Mouse (Mus musculus) hindbrain, embryonic 12.5 days (tissue): ENCODE data around the gene Fam214b. TPM values are rescaled to one million over a fixed set of nuclear protein-coding genes. Genes with fewer than 3 reads are reported as not detected.
A peak's percentile ranks its signal among the peaks of the same experiment; 100 is the strongest.

ENCODE experiments used
- ATAC-seq: fragments of 200-750 bp; cut with Nextera tagmentation; 2 replicates; pipeline ENCODE4 v1.8.0; 2017; ENCODE audit warnings: moderate TSS enrichment; ENCODE audit not compliant: low FRiP score
- H3K27ac ChIP-seq: fragments of 300-500 bp; sonication (generic); 2 replicates; pipeline ENCODE4 v1.5.1; 2016; ENCODE audit warnings: mild to moderate bottlenecking
- H3K27me3 ChIP-seq: fragments of 300-500 bp; sonication (generic); 2 replicates; pipeline ENCODE4 v1.6.1; 2016; ENCODE audit warnings: mild to moderate bottlenecking
- H3K36me3 ChIP-seq: fragments of 300-500 bp; sonication (generic); 2 replicates; pipeline ENCODE4 v1.6.1; 2016; ENCODE audit warnings: mild to moderate bottlenecking
- H3K4me1 ChIP-seq: fragments of 300-500 bp; sonication (generic); 2 replicates; pipeline ENCODE4 v1.6.1; 2016
- H3K4me2 ChIP-seq: fragments of 300-500 bp; sonication (generic); replicated peaks from 2 replicates; pipeline ENCODE4 v1.6.1; 2016; ENCODE audit warnings: mild to moderate bottlenecking
- H3K4me3 ChIP-seq: fragments of 300-500 bp; sonication (generic); 2 replicates; pipeline ENCODE4 v1.5.1; 2016; ENCODE audit warnings: mild to moderate bottlenecking
- H3K9ac ChIP-seq: fragments of 300-500 bp; sonication (generic); 2 replicates; pipeline ENCODE4 v1.6.1; 2016; ENCODE audit warnings: mild to moderate bottlenecking, moderate library complexity
- H3K9me3 ChIP-seq: fragments of 300-500 bp; sonication (generic); replicated peaks from 2 replicates; pipeline ENCODE4 v1.6.1; 2016; ENCODE audit warnings: mild to moderate bottlenecking
- WGBS: fragments of 180-500 bp; shearing (Covaris S2); methylation state at CpG from one replicate; pipeline ENCODE4 v1.1.7; 2016; 5-methylcytosine and 5-hydroxymethylcytosine counted together
- polyA plus RNA-seq: library from polyadenylated mRNA; unstranded; fragments of >200 nt; fragmentation: Nextera tagmentation; extraction: Ambion mirVana; gene quantifications from 2 replicates; pipeline ENCODE4 v1.2.1, GENCODE M21; 2016

Fam214b gene
- polyA plus RNA-seq, 1 experiment from 2014 or later, result 36.2 TPM

GRCm38 (mm10) chr4:43036356-43036755 is 9.7 kb downstream of the Fam214b start:
- ATAC-seq, result no peak
- Histone ChIP-seq H3K4me2 (no peak overlapping the region), H3K4me3 (no peak overlapping the region), H3K4me1 (peaks cover 40% of the 10 kb centered on the region), H3K27ac (no peak overlapping the region), H3K9me3 (no peaks in the 10 kb centered on the region), H3K9ac (no peak overlapping the region), H3K27me3 (no peaks in the 10 kb centered on the region), H3K36me3 (peaks cover 45% of the 10 kb centered on the region)
- 88% methylated on average over 10 of the region's 10 CpGs for WGBS

- no peaks in the 10 kb centered on the region for H3K9me3 ChIP-seq
- H3K4me1 ChIP-seq, result peaks cover 39% of the 10 kb centered on the region
- 94% methylated on average over 6 of the region's 6 CpGs for WGBS
- no peak overlapping the region for H3K4me3 ChIP-seq
- no peak overlapping the region for H3K27ac ChIP-seq
- H3K27me3 ChIP-seq, result no peaks in the 10 kb centered on the region
- ATAC-seq, result no peak
- H3K36me3 ChIP-seq, result peaks cover 45% of the 10 kb centered on the region
- H3K4me2 ChIP-seq, result no peak overlapping the region
- no peak overlapping the region for H3K9ac ChIP-seq
Measured at GRCm38 (mm10) chr4:43035851-43036250, 10.2 kb downstream of the Fam214b start.

GRCm38 (mm10) chr4:43033481-43033880 is 12.5 kb downstream of the Fam214b start:
- Histone ChIP-seq H3K4me2 (no peak overlapping the region), H3K27me3 (no peaks in the 10 kb centered on the region), H3K9me3 (no peaks in the 10 kb centered on the region), H3K4me3 (no peak overlapping the region), H3K9ac (no peak overlapping the region), H3K27ac (no peak overlapping the region), H3K36me3 (peaks cover 61% of the 10 kb centered on the region), H3K4me1 (peaks cover 33% of the 10 kb centered on the region)
- no peak for ATAC-seq
- WGBS, result 88% methylated on average over 14 of the region's 14 CpGs

- H3K4me3 ChIP-seq, result no peak overlapping the region
- H3K4me1 ChIP-seq, result peaks cover 27% of the 10 kb centered on the region
- H3K9ac ChIP-seq, result no peak overlapping the region
- no peak for ATAC-seq
- 100% methylated on average over 1 of the region's 1 CpGs for WGBS
- peaks cover 70% of the 10 kb centered on the region for H3K36me3 ChIP-seq
- H3K9me3 ChIP-seq, result no peaks in the 10 kb centered on the region
- H3K27ac ChIP-seq, result peak overlapping the region; percentile 92
- no peak overlapping the region for H3K4me2 ChIP-seq
- H3K27me3 ChIP-seq, result no peaks in the 10 kb centered on the region
Measured at GRCm38 (mm10) chr4:43032501-43032900, 13.5 kb downstream of the Fam214b start.

- peak within 1 kb of the TSS; percentile 92 for H3K9ac ChIP-seq
- H3K36me3 ChIP-seq, result peaks cover 73% of the 10 kb centered on the region
- H3K4me1 ChIP-seq, result peaks cover 22% of the 10 kb centered on the region
- 1% methylated on average over 38 of the region's 38 CpGs for WGBS
- H3K9me3 ChIP-seq, result no peaks in the 10 kb centered on the region
- no peaks in the 10 kb centered on the region for H3K27me3 ChIP-seq
- H3K4me3 ChIP-seq, result peak within 1 kb of the TSS; percentile 73
- H3K4me2 ChIP-seq, result peak within 1 kb of the TSS; percentile 84
- ATAC-seq, result peak; percentile 96
- peak within 1 kb of the TSS; percentile 92 for H3K27ac ChIP-seq
Measured at GRCm38 (mm10) chr4:43031237-43031995, 14.6 kb downstream of the Fam214b start, which contains the start of gene Stoml2. Gene Stoml2, minus strand, starts transcription at chr4:43031710.

DNA sequence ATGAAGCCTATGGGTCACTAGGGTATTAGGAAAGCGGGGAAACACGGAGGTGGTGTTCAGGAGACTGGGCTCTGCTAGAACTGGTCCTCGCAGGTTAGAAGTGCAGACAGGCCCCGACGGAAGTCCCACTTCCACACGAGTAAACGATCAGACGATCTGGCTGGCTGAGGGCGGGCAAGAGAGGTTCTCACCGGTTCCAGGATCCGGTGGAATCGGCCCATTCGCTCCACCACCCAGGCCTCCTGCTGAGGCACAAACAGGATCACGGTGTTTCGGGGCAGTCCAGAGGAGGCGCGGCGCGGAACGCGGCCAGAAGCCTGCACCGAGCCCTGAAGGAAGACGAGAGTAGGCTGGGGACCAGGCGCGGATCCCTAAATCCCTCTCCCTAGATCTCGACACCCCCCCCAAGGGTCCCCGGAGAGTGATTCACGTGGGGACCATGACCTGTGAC is 15.2 kb downstream of the Fam214b start:
- H3K9ac ChIP-seq, result peak overlapping the region; percentile 92
- H3K4me3 ChIP-seq, result peak overlapping the region; percentile 73
- H3K27ac ChIP-seq, result peak overlapping the region; percentile 92
- H3K36me3 ChIP-seq, result peaks cover 67% of the 10 kb centered on the region
- WGBS, result 2% methylated on average over 28 of the region's 28 CpGs
- no peaks in the 10 kb centered on the region for H3K9me3 ChIP-seq
- no peaks in the 10 kb centered on the region for H3K27me3 ChIP-seq
- ATAC-seq, result peak; percentile 12
- H3K4me1 ChIP-seq, result peaks cover 22% of the 10 kb centered on the region
- H3K4me2 ChIP-seq, result peak overlapping the region; percentile 84

GRCm38 (mm10) chr4:43030352-43030751 is 15.7 kb downstream of the Fam214b start:
- H3K4me3 ChIP-seq, result peak overlapping the region; percentile 73
- no peaks in the 10 kb centered on the region for H3K9me3 ChIP-seq
- H3K4me1 ChIP-seq, result peaks cover 22% of the 10 kb centered on the region
- H3K9ac ChIP-seq, result peak overlapping the region; percentile 92
- no peak for ATAC-seq
- peak overlapping the region; percentile 84 for H3K4me2 ChIP-seq
- 75% methylated on average over 9 of the region's 9 CpGs for WGBS
- no peaks in the 10 kb centered on the region for H3K27me3 ChIP-seq
- peaks cover 63% of the 10 kb centered on the region for H3K36me3 ChIP-seq
- H3K27ac ChIP-seq, result peak overlapping the region; percentile 92

DNA sequence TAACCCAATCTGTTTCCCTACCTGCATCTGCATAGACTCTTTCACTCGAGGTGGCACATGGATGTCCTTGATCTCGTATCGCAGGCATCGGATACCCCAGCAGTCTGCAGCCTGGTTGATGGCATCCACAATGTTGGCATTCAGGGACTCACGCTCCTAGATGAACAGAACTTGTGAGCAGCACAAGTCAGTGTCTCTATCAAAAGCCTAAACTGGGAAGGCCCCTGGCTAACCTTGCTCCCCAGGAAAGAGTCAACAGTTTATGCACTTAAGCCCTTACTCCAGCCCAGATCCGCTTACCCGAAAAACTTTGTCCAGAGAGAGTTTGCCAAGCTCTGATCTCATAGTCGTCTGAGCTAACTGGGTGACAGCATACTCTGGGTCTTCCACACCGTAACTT is 16.3 kb downstream of the Fam214b start:
- ATAC-seq, result no peak
- Histone ChIP-seq H3K36me3 (peaks cover 58% of the 10 kb centered on the region), H3K9ac (0 out of 2 replicates have a peak overlapping the region, but pooled peaks have one; percentile 4), H3K4me1 (peaks cover 27% of the 10 kb centered on the region), H3K9me3 (no peaks in the 10 kb centered on the region), H3K4me2 (peak overlapping the region; percentile 84; the same call in 1 of the 2 replicates), H3K4me3 (peak overlapping the region; percentile 73; the same call in 1 of the 2 replicates), H3K27me3 (no peaks in the 10 kb centered on the region), H3K27ac (no peak overlapping the region)
- 92% methylated on average over 9 of the region's 9 CpGs for WGBS

DNA sequence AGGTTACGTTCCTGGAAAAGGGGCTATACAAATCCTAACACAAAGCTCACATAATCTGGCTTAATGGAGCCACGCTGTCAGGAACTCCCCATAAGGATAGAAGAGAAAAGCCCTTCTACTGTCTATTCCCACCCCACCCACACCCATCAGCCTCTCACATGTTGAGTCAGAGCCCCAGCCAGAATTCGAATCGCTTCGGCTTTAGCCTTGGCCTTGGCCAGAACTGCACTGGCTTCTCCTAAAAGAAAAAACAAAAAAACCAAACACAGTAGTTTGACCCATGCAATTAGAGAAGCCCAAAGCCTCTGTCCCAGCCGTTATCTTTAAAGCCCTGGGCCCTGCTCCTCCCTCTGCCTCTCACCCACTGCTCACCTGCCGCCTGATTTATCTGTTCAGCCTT is 16.9 kb downstream of the Fam214b start:
- Histone ChIP-seq H3K4me1 (peaks cover 32% of the 10 kb centered on the region), H3K9ac (no peak overlapping the region), H3K27ac (no peak overlapping the region), H3K4me3 (no peak overlapping the region), H3K27me3 (no peaks in the 10 kb centered on the region), H3K4me2 (no peak overlapping the region), H3K36me3 (peaks cover 51% of the 10 kb centered on the region), H3K9me3 (no peaks in the 10 kb centered on the region)
- 95% methylated on average over 7 of the region's 7 CpGs for WGBS
- no peak for ATAC-seq

GRCm38 (mm10) chr4:43025084-43025960 is 20.7 kb downstream of the Fam214b start, which contains the start of gene Pigo:
Gene Pigo, minus strand, starts transcription at chr4:43025819.
- Histone ChIP-seq H3K9ac (peak within 1 kb of the TSS; percentile 70), H3K4me1 (peaks cover 20% of the 10 kb centered on the region), H3K4me2 (peak within 1 kb of the TSS; percentile 75), H3K4me3 (peak within 1 kb of the TSS; percentile 64), H3K9me3 (no peaks in the 10 kb centered on the region), H3K27me3 (no peaks in the 10 kb centered on the region), H3K27ac (peak within 1 kb of the TSS; percentile 89), H3K36me3 (peaks cover 69% of the 10 kb centered on the region)
- peak; percentile 91 for ATAC-seq
- 9% methylated on average over 42 of the region's 42 CpGs for WGBS

GRCm38 (mm10) chr4:43024673-43025072 is 21.3 kb downstream of the Fam214b start:
- Histone ChIP-seq H3K4me1 (peaks cover 13% of the 10 kb centered on the region), H3K4me2 (peak overlapping the region; percentile 75), H3K27ac (peak overlapping the region; percentile 89), H3K27me3 (no peaks in the 10 kb centered on the region), H3K9ac (peak overlapping the region; percentile 70), H3K36me3 (peaks cover 72% of the 10 kb centered on the region), H3K4me3 (peak overlapping the region; percentile 64), H3K9me3 (no peaks in the 10 kb centered on the region)
- ATAC-seq, result no peak
- WGBS, result 80% methylated on average over 14 of the region's 14 CpGs

GRCm38 (mm10) chr4:43021341-43021740 is 24.7 kb downstream of the Fam214b start:
- Histone ChIP-seq H3K36me3 (peaks cover 65% of the 10 kb centered on the region), H3K4me2 (no peak overlapping the region), H3K9ac (no peak overlapping the region), H3K4me3 (no peak overlapping the region), H3K27me3 (no peaks in the 10 kb centered on the region), H3K27ac (no peak overlapping the region), H3K9me3 (no peaks in the 10 kb centered on the region), H3K4me1 (peaks cover 13% of the 10 kb centered on the region)
- WGBS, result 74% methylated on average over 17 of the region's 17 CpGs
- ATAC-seq, result no peak
